Mouse (Mus musculus): ENCODE measurements around the gene Tmc6.
"Not testable (repeated sequence)": the region's sequence is repeated elsewhere in the genome, so short reads cannot be mapped to it uniquely, and the experiment has no call there.

Gene Tmc6

GRCm38 (mm10) chr11:117781993-117782704, at the start of gene Tmc6, which contains the start of gene Tmc8:
Tmc6 (minus strand) TSS chr11:117782198.
Tmc8 (plus strand) TSS chr11:117782076.
- DNase-seq = no peak

- no peak for DNase-seq
Measured at GRCm38 (mm10) chr11:117830401-117830800, 48.4 kb upstream of the Tmc6 start.

GRCm38 (mm10) chr11:117829671-117830215, 47.7 kb upstream of the Tmc6 start:
- DNase-seq = no peak

- DNase-seq = no peak
Measured at GRCm38 (mm10) chr11:117828888-117829604, 47.0 kb upstream of the Tmc6 start.

GRCm38 (mm10) chr11:117828149-117828887, 46.3 kb upstream of the Tmc6 start:
- DNase-seq = no peak

GRCm38 (mm10) chr11:117827386-117827785, 45.4 kb upstream of the Tmc6 start:
- no peak for DNase-seq

GRCm38 (mm10) chr11:117826916-117827315, 44.9 kb upstream of the Tmc6 start:
- DNase-seq = no peak

- peak; percentile 58 for DNase-seq
Measured at GRCm38 (mm10) chr11:117826164-117826563, 44.2 kb upstream of the Tmc6 start.

GRCm38 (mm10) chr11:117825333-117826101, 43.5 kb upstream of the Tmc6 start, which contains the start of the genes Afmid and Tk1:
Afmid (plus strand) TSS chr11:117825924.
Tk1 (minus strand) TSS chr11:117826092.
- DNase-seq = peak; percentile 95

GRCm38 (mm10) chr11:117824060-117824969, 42.3 kb upstream of the Tmc6 start:
- peak; percentile 87 for DNase-seq

- DNase-seq = no peak
Measured at GRCm38 (mm10) chr11:117823411-117823810, 41.4 kb upstream of the Tmc6 start.

GRCm38 (mm10) chr11:117822728-117823241, 40.8 kb upstream of the Tmc6 start:
- no peak for DNase-seq

GRCm38 (mm10) chr11:117821868-117822267, 39.9 kb upstream of the Tmc6 start:
- DNase-seq = no peak

GRCm38 (mm10) chr11:117820173-117820572, 38.2 kb upstream of the Tmc6 start:
- DNase-seq = no peak

- DNase-seq = no peak
Measured at GRCm38 (mm10) chr11:117819095-117819494, 37.1 kb upstream of the Tmc6 start.

- DNase-seq = no peak
Measured at GRCm38 (mm10) chr11:117816389-117816996, 34.5 kb upstream of the Tmc6 start.

GRCm38 (mm10) chr11:117815850-117816249, 33.9 kb upstream of the Tmc6 start:
- not testable (repeated sequence) for DNase-seq

- DNase-seq = no peak
Measured at GRCm38 (mm10) chr11:117814704-117815366, 32.8 kb upstream of the Tmc6 start.

- no peak for DNase-seq
Measured at GRCm38 (mm10) chr11:117813867-117814266, 31.9 kb upstream of the Tmc6 start.

Data from embryo, embryonic 11 days (tissue).